Mouse (Mus musculus) liver, embryonic 14.5 days (tissue): ENCODE data around the gene Gm21861. TPM values are rescaled to one million over a fixed set of nuclear protein-coding genes. Genes with fewer than 3 reads are reported as not detected.
"Not testable (repeated sequence)": the region's sequence is repeated elsewhere in the genome, so short reads cannot be mapped to it uniquely, and the experiment has no call there.

Experiments used
- ATAC-seq: fragments of 200-750 bp; cut with Nextera tagmentation; 2 replicates; pipeline ENCODE4 v1.8.0; 2017; ENCODE audit warnings: moderate number of reproducible peaks, mild to moderate bottlenecking, moderate library complexity; ENCODE audit not compliant: insufficient read depth
- DNase-seq, 3 experiments: peaks; one replicate each; pipeline ENCODE4 v3.0.0-alpha.2; 2012 to 2013; ENCODE audit warnings: low read depth in 3 of 3, low spot score in 3 of 3
- H3K27ac ChIP-seq: fragments of 300-500 bp; sonication (generic); 2 replicates; pipeline ENCODE4 v1.5.1; 2014; ENCODE audit warnings: moderate library complexity, mild to moderate bottlenecking, control low read depth, inconsistent platforms
- H3K27me3 ChIP-seq: fragments of 300-500 bp; sonication (generic); 2 replicates; pipeline ENCODE4 v1.6.1; 2014; ENCODE audit warnings: mild to moderate bottlenecking, low read length, moderate library complexity; ENCODE audit not compliant: control insufficient read depth, insufficient read depth
- H3K36me3 ChIP-seq: fragments of 300-500 bp; sonication (generic); replicated peaks from 2 replicates; pipeline ENCODE4 v1.6.1; 2014; ENCODE audit warnings: low read depth; ENCODE audit not compliant: control insufficient read depth, insufficient read depth
- H3K4me1 ChIP-seq, 2 experiments: fragments of 200-500 bp in 1 of 2; fragments of 300-500 bp in 1 of 2; sonication (generic) in 1 of 2; replicated peaks; 2 replicates each; pipeline ENCODE4 v1.6.1; 2012 to 2014; ENCODE audit warnings: antibody characterized with exemption in 1 of 2, inconsistent platforms in 1 of 2, low read length in 1 of 2; ENCODE audit not compliant: control insufficient read depth in 2 of 2, insufficient read depth in 2 of 2
- H3K4me2 ChIP-seq: fragments of 300-500 bp; sonication (generic); 2 replicates; pipeline ENCODE4 v1.6.1; 2014; ENCODE audit warnings: low read depth, mild to moderate bottlenecking, control low read depth, moderate library complexity
- H3K4me3 ChIP-seq, 2 experiments: fragments of 200-500 bp in 1 of 2; fragments of 300-500 bp in 1 of 2; sonication (generic) in 1 of 2; 2 replicates each; pipeline ENCODE4 v1.5.1; 2012 to 2014; ENCODE audit warnings: low read depth in 2 of 2, low read length in 2 of 2, mild to moderate bottlenecking in 2 of 2, control low read depth in 1 of 2, inconsistent platforms in 1 of 2, moderate library complexity in 1 of 2; ENCODE audit not compliant: insufficient read depth in 1 of 2
- H3K9ac ChIP-seq: fragments of 300-500 bp; sonication (generic); replicated peaks from 2 replicates; pipeline ENCODE4 v1.6.1; 2014; ENCODE audit warnings: mild to moderate bottlenecking, control low read depth, moderate library complexity
- H3K9me3 ChIP-seq: fragments of 300-500 bp; sonication (generic); 2 replicates; pipeline ENCODE4 v1.6.1; 2016; ENCODE audit warnings: low read length, mixed read lengths; ENCODE audit not compliant: control insufficient read depth
- WGBS: fragments of 180-500 bp; shearing (Covaris S2); extraction: QIAGEN DNeasy Blood & Tissue Kit; methylation state at CpG from one replicate; pipeline ENCODE4 v1.1.7; 2014; ENCODE audit not compliant: insufficient replicate concordance; 5-methylcytosine and 5-hydroxymethylcytosine counted together
- polyA plus RNA-seq, 2 experiments: library from polyadenylated mRNA; depleted of rRNA in 1 of 2; stranded (reverse) in 1 of 2; unstranded in 1 of 2; fragments of >200 nt; fragmentation: Nextera tagmentation in 1 of 2; extraction: Ambion mirVana in 1 of 2; gene quantifications; 2 replicates each; pipeline versions ENCODE4 v1.2.1 to v1.2.3; 2012 to 2014

Gm21861 gene
- polyA plus RNA-seq (2012; rRNA removed) (not detected in 2 replicates), polyA plus RNA-seq (2014; fragmentation: Nextera tagmentation; extraction: Ambion mirVana) (not detected in 2 replicates)

- WGBS: no CpG with 5 or more reads among the region's 7 CpGs
- H3K4me3 ChIP-seq, H3K9me3 ChIP-seq: not testable (repeated sequence)
Observed at GRCm38 (mm10) chrY:58814497-58814896, at the start of gene Gm21861. Gene Gm21861, minus strand, starts transcription at chrY:58814597.

More at GRCm38 (mm10) chrY:58814497-58814896, at the start of gene Gm21861:
- not testable (repeated sequence) for H3K36me3 ChIP-seq, H3K27ac ChIP-seq, H3K4me2 ChIP-seq, DNase-seq, H3K27me3 ChIP-seq, ATAC-seq, H3K9ac ChIP-seq, H3K4me1 ChIP-seq
